Mouse (Mus musculus): ENCODE results near the gene Anks1b.
A peak's percentile ranks its signal among the peaks of the same experiment; 100 is the strongest.

The Anks1b gene

DNA sequence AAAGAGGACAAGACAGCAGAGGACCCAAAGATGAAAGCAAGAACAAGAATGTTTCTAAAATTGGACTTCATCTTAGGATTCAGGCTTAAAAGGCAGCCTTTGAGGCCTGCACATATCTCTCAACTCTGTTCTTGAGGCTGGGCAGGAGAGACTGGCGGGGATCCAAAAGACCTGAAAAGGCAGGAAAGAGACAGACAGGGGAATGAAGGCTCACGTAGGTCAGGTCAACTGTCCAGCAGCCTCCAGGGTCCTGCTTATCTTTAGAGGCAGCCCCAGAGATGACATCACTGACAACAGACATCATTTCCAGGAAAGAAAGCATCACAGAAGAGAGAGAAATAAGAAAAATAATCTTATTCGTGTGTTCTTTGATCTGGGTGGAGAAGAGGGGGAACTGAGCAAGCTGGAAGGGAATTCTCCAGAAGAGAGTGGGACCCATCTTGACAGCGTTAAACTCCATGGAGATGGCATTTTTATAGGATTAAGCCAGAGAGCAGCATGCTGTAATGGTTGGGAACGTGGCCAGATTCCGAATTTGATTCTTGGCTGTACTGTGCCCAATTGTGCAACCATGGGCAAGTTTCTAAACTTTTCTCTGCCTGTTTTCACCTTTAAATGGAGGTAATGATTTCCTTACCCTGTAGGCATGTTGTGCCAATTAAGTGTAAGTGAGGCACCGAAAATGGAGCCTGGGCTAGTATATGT, 784.3 kb downstream of the Anks1b start:
- DNase-seq (ENCODE audit: low read depth, low spot score) = no peak

- no peak for DNase-seq (ENCODE audit: low read depth, low spot score)
Observed at GRCm38 (mm10) chr10:90666746-90667145, 793.4 kb downstream of the Anks1b start.

DNA sequence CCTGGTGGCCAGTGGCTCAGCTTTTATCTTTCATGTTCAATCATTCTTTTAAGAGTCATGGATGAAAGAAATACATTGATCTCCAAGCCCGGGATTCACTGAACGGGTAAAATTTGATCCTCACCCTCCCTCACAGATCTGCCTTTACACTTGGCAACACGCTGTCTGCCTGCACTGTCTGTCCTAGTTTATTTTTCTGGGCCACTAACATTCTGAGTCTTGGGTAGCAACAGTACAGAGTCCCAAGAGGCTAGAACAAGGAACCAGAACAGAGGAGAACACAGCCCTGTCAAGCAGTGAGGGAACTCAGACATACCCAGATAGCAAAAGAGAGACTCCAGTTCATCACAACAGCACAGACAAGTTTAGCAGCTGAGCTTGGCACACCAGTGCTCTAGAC, 797.0 kb downstream of the Anks1b start:
- DNase-seq (ENCODE audit: low read depth, low spot score) = no peak

GRCm38 (mm10) chr10:90672135-90672534, 798.8 kb downstream of the Anks1b start:
- DNase-seq (ENCODE audit: low read depth, low spot score) = no peak

- no peak for DNase-seq (ENCODE audit: low read depth, low spot score)
Observed at GRCm38 (mm10) chr10:90674362-90674761, 801.1 kb downstream of the Anks1b start.

DNA sequence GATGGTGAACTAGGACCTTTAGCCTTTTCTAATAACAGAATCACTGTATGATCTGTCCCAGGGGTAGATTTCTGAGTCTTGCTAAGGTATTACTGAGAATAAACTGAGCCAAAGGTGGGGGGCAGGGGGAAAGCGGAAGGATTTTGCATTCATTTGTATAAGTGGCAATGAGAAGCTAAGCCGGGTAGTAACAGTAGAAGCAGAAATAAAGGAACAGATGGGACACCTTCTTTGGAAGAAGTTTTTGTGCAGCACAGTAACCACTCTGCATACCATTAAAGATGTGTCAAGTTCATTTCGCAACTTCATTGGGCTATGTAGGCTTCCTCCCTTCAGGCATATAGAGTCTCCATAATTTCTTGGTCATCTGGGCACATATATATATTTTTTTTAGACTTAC, 804.1 kb downstream of the Anks1b start:
- DNase-seq (ENCODE audit: low read depth, low spot score) = no peak

- DNase-seq (ENCODE audit: low read depth, low spot score) = peak; percentile 64
Observed at GRCm38 (mm10) chr10:90679713-90680470, 806.6 kb downstream of the Anks1b start.

DNA sequence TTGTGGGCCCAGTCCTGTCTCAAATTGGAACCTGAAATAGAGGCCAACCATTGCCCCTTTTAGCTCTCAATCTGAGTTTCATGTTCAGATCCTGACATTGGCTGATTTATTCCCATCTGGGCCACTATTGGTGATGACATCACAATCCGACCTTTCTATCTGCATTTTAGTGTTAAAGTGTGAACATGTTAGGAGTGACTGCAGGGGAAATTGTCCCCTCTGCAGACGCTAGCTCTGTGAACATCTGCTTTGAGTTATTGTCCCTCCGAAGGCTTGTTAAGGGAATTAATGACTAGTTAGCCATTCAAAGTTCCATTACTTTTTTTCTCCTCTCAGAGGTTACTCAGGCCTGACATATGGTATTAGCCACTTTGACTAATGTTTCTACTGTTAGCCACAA, 810.5 kb downstream of the Anks1b start:
- no peak for DNase-seq (ENCODE audit: low read depth, low spot score)

DNA sequence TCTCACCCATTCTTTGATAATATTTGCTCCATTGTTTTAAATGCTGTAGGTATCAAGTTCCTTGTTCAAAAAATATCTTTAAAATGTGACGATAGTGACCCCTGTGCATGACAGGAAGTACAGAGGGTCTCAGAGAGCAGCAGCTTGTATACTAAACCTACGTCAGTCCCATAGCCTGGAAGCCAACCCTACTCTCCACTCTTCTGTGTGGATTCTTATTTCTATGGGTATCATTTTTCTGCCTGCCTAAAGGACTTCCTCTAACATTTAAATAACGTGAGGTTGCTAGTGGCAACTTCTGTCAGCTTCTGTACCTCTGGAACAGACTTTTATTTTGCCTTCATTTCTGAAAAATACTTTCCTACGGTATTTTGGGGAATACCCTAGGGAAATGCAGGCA, 812.1 kb downstream of the Anks1b start:
- DNase-seq (ENCODE audit: low read depth, low spot score) = no peak

GRCm38 (mm10) chr10:90688153-90688552, 814.8 kb downstream of the Anks1b start:
- no peak for DNase-seq (ENCODE audit: low read depth, low spot score)

DNA sequence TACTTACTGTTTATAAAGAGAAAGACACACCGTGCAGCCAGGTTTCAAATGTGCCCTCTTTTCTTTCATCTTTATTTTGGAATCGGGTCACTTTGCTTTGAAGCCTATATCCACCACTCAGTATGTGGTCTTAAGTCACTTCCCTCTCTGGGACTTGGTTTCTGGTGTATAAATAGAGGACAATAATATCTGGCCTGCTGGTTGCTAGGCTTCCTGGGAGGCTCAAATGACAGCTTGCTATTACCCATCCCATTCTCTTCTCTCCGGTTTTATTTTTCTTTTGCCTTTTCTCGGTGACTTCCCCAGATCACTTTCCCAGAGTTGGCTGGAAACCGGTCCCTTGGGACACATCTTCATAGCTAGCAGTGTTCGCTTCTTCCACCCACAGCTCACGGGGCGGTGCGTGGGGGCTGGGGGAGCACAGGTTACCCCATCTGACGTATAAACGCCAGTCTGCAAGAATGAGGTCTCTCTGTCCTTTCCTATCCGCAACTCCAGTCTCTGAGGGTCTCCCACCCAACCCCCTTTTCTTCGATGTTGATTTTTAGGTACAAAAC, 815.5 kb downstream of the Anks1b start:
- DNase-seq (ENCODE audit: low read depth, low spot score) = no peak

DNA sequence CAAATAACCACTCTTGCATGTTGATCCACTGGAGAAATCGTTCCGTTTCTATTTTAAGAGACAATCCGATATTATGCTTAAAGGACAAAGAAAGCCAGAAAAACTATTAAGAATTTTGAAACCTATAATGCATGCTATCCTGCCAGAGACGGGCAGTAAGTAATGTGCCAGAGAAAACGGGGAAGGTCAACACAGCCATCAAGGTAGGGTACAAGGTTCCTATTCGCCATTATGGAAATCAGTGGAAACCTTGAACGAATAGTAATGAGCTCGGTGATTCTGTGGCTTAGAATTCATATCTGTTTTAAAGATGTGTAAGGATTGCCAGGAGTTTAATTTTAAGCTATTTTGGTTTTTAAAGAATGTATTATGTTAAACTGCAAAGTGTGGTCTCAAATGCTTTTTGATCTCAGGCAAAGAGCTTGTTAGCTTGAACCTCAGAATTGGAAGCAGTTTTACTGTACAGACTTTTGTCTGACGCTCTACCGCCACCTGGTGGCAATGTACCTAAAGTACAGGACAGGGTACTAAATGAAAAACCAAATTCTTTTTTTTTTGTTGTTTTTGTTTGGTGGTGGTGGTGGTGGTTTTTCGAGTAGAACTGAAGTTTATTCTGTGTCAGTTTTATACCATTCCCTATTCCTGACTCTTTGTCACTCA, 816.7 kb downstream of the Anks1b start:
- peak; percentile 59 for DNase-seq (ENCODE audit: low read depth, low spot score)

DNA sequence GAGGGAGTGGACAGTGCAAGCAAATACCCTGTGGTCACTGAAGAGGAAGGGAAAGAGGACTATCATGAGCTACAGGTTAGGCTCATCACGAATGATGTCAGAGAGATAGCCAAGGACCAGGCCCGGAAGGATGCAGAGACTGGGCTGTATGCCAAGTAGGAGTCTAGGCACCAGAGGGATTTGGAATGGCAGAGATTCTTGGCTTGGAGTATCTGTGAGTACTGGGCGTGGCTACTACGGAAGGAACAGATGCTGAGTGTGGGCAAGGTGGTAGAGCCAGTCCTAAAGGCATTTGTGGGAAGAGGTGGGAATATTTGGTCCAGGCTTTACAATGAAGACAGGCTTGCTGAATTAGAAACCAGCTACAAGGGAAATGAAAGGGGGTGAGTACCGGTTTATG, 823.4 kb downstream of the Anks1b start:
- no peak for DNase-seq (ENCODE audit: low read depth, low spot score)

GRCm38 (mm10) chr10:90697413-90697812, 824.1 kb downstream of the Anks1b start:
- no peak for DNase-seq (ENCODE audit: low read depth, low spot score)

- no peak for DNase-seq (ENCODE audit: low read depth, low spot score)
Observed at GRCm38 (mm10) chr10:90699211-90699610, 825.9 kb downstream of the Anks1b start.

DNA sequence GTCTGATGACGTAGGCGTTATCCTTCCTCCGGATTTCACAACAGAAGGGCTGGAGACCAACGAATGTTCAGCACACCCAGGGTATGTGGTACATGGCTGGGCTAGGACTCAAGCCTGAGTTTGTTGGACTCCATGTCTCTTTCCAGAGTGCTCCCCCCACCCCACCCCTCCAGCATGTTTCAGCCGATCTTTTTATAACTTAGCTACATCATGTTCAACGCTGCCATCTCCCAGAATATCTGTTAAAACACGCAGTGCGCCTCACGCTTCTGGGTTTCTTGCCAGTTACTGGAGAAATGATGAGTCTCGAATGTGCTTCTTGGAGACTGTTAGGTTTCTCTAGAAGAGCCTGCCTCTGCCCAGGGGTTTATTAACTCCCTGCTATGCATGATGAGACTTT, 831.3 kb downstream of the Anks1b start:
- DNase-seq (ENCODE audit: low read depth, low spot score) = no peak

- DNase-seq (ENCODE audit: low read depth, low spot score) = no peak
Observed at GRCm38 (mm10) chr10:90708822-90709601, 835.7 kb downstream of the Anks1b start.

DNA sequence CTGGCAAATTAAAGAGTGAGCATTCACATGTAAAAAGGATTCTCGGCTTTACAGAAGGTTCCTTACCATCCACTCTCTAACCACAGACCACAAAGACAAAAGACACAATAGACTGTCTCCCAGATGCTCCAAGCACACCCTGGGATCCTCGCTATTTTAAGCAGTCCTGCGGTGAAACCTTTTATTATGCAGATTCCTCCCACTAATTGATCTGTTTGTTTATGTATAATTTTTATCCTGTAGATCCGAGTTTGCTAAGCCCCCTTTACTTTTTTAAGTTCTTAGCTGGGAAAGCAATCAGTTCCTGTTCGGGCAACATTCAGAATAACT, 836.3 kb downstream of the Anks1b start:
- no peak for DNase-seq (ENCODE audit: low read depth, low spot score)

DNA sequence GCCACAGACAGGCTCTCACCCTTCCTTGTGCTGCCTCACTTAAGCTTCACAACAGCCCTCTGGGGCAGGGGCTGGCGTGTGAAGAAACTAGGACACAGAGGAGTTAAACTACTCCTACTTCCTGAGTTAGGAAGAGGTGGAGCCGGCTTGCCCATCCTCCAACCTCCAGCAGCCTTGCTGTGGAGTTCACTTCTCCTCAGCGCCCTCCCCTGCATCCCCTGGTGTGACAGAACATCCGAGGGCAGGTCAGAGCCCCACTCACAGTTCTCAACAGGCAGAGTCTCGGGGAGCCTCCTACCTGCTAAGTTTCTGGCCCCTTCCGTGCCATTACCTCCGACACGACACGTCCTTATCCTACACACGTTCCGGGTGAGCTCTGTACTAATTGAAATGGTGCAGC, 844.7 kb downstream of the Anks1b start:
- no peak for DNase-seq (ENCODE audit: low read depth, low spot score)

DNA sequence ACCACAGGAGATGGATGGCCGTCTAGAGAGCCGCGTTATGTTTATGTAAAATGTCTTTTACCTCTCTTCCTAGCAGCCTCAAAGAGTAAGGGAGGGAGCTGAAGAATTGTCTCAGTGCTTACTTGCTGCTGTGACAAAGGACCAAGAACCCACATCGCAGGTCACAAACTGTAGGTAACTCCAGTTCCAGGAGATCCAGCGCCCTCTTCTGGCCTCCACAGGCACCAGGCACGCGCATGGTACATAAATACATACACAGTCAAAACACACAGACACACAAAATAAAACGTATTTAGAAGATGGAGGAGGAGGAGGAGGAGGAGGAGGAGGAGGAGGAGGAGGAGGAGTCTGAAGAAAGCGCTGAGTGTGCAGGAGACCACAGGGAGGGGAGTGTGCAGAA, 845.4 kb downstream of the Anks1b start:
- DNase-seq (ENCODE audit: low read depth, low spot score) = no peak

DNA sequence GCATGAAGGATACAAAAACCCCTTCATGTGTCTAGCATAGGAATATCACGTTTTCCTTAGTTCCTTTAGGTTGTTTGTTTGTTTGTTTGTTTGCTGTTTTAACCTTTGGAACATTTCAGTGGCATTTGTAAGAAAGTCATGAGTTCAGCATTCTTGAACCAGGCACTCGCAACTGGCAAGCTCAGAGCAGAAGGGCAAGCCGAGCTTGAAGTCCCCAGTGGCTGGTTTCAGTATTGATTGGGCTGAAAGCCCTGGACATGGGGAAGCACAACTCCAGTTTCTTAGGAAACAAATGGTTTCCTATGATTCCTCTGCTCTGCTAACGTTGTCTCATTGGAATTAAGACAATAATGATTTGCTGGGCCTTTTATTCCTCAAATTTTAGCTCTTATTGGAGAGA, 846.7 kb downstream of the Anks1b start:
- DNase-seq (ENCODE audit: low read depth, low spot score) = no peak

- DNase-seq (ENCODE audit: low read depth, low spot score) = no peak
Observed at GRCm38 (mm10) chr10:90723071-90723494, 849.8 kb downstream of the Anks1b start.
